Mouse (Mus musculus) megakaryocyte, embryonic 14.5 days (primary cell): ENCODE results near the gene Tubgcp3. TPM values are rescaled to one million over a fixed set of nuclear protein-coding genes. Genes with fewer than 3 reads are reported as not detected.
"Not testable (repeated sequence)": the region's sequence is repeated elsewhere in the genome, so short reads cannot be mapped to it uniquely, and the experiment has no call there.

Experiments
- H3K27me3 ChIP-seq: replicated peaks from 2 replicates; pipeline ENCODE3; 2012; ENCODE audit warnings: inconsistent platforms
- H3K36me3 ChIP-seq: replicated peaks from 2 replicates; pipeline ENCODE3; 2012; ENCODE audit warnings: low read length, inconsistent platforms, mixed read lengths
- H3K4me1 ChIP-seq: 2 replicates; pipeline ENCODE4 v1.6.1; 2012; ENCODE audit warnings: inconsistent platforms
- H3K4me3 ChIP-seq: replicated peaks from 2 replicates; pipeline ENCODE3; 2012; ENCODE audit warnings: moderate library complexity, mild to moderate bottlenecking, inconsistent platforms
- H3K9me3 ChIP-seq: 2 replicates; pipeline ENCODE4 v1.6.1; 2012; ENCODE audit warnings: inconsistent platforms
- FLI1 ChIP-seq: IDR thresholded peaks from 2 replicates; pipeline ENCODE4 v1.6.1; 2012; ENCODE audit warnings: low read length, inconsistent platforms, mixed read lengths
- GATA1 ChIP-seq: IDR thresholded peaks from 3 replicates; pipeline ENCODE4 v1.6.1; 2012; ENCODE audit warnings: mixed read lengths, low read length, inconsistent platforms, borderline replicate concordance
- polyA plus RNA-seq: library from polyadenylated mRNA; stranded (reverse); fragments of >175 nt; gene quantifications from 2 replicates; pipeline ENCODE4 v1.2.3, GENCODE M21; 2012; ENCODE audit warnings: low replicate concordance; ENCODE audit not compliant: insufficient read depth

Tubgcp3 gene
- polyA plus RNA-seq, 1 experiment: 9.9 TPM

- no peak for TF ChIP-seq GATA1
- TF ChIP-seq FLI1: no peak
- Histone ChIP-seq H3K4me3 (no peak overlapping the region), H3K4me1 (0 out of 2 replicates have a peak, but pooled peaks cover 4% of the 10 kb centered on the region), H3K27me3 (no peaks in the 10 kb centered on the region), H3K36me3 (peaks cover 92% of the 10 kb centered on the region), H3K9me3 (no peaks in the 10 kb centered on the region)
Observed at GRCm38 (mm10) chr8:12646536-12646935, 25.5 kb downstream of the Tubgcp3 start.

DNA sequence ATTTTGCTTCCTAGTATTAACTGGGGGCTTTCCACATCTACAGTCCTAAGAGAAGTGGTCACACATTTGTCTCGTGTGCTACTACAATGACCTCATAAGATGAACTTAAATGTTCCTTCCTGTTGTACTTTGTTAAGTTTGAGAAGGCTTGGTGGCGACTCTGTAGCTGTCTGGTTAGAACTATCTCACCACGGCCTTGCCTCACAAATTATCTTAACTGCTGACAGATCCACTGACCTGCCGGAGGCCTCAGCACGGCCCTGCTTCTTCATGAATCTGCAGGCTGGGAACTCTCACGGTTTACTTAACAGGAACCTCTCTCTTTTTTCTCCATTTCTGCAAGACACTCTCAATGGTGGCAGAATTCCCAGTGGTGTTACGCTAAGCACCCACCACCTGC lies 27.2 kb downstream of the Tubgcp3 start:
- Histone ChIP-seq H3K4me3 (no peak overlapping the region), H3K9me3 (no peaks in the 10 kb centered on the region), H3K36me3 (peaks cover 91% of the 10 kb centered on the region), H3K4me1 (0 out of 2 replicates have a peak, but pooled peaks cover 4% of the 10 kb centered on the region), H3K27me3 (no peaks in the 10 kb centered on the region)
- TF ChIP-seq FLI1: no peak
- TF ChIP-seq GATA1: no peak

GRCm38 (mm10) chr8:12644341-12644740 lies 27.7 kb downstream of the Tubgcp3 start:
- TF ChIP-seq GATA1 (no peak), FLI1 (no peak)
- H3K9me3 ChIP-seq: no peaks in the 10 kb centered on the region
- H3K36me3 ChIP-seq: peaks cover 91% of the 10 kb centered on the region
- H3K4me3 ChIP-seq: no peak overlapping the region
- H3K4me1 ChIP-seq: 0 out of 2 replicates have a peak, but pooled peaks cover 4% of the 10 kb centered on the region
- no peaks in the 10 kb centered on the region for H3K27me3 ChIP-seq

DNA sequence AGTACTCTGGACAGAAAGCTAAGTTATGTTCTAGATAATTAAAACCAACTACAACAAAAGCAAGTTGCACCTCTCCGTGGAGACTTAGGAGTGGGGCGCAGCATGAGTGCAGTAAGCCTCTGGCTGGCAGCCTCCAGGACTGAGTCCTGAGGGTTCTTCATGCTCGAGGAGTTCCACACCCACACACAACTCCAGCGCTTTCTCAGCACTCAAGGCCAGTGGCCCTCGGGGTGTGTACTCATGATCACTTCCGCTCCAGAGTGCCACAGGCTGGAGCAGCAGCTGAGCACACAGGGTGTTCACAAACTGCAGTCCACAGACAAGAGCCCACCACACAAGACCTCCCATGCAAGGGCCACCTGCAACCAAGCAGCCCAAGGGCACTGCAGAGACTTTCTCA lies 30.5 kb downstream of the Tubgcp3 start:
- 0 out of 2 replicates have a peak, but pooled peaks cover 4% of the 10 kb centered on the region for H3K4me1 ChIP-seq
- TF ChIP-seq FLI1 (no peak), GATA1 (no peak)
- H3K27me3 ChIP-seq: no peaks in the 10 kb centered on the region
- no peaks in the 10 kb centered on the region for H3K9me3 ChIP-seq
- peaks cover 91% of the 10 kb centered on the region for H3K36me3 ChIP-seq
- H3K4me3 ChIP-seq: no peak overlapping the region

- peaks cover 94% of the 10 kb centered on the region for H3K36me3 ChIP-seq
Observed at GRCm38 (mm10) chr8:12638446-12638845, 33.6 kb downstream of the Tubgcp3 start.

GRCm38 (mm10) chr8:12635366-12635765 lies 36.7 kb downstream of the Tubgcp3 start:
- TF ChIP-seq FLI1: no peak
- TF ChIP-seq GATA1: no peak
- H3K9me3 ChIP-seq: no peaks in the 10 kb centered on the region
- no peaks in the 10 kb centered on the region for H3K27me3 ChIP-seq
- H3K4me1 ChIP-seq: peaks cover 13% of the 10 kb centered on the region
- H3K4me3 ChIP-seq: no peak overlapping the region
- peaks cover 96% of the 10 kb centered on the region for H3K36me3 ChIP-seq

More at GRCm38 (mm10) chr8:12638446-12638845, 33.6 kb downstream of the Tubgcp3 start:
- peaks cover 6% of the 10 kb centered on the region for H3K4me1 ChIP-seq
- no peaks in the 10 kb centered on the region for H3K9me3 ChIP-seq
- no peak for TF ChIP-seq GATA1
- TF ChIP-seq FLI1: no peak
- H3K4me3 ChIP-seq: no peak overlapping the region
- H3K27me3 ChIP-seq: no peaks in the 10 kb centered on the region

- H3K36me3 ChIP-seq: peaks cover 96% of the 10 kb centered on the region
- peaks cover 14% of the 10 kb centered on the region for H3K9me3 ChIP-seq
- no peak for TF ChIP-seq GATA1
- TF ChIP-seq FLI1: no peak
Observed at GRCm38 (mm10) chr8:12629079-12629478, 43.0 kb downstream of the Tubgcp3 start.

GRCm38 (mm10) chr8:12625890-12626289 lies 46.2 kb downstream of the Tubgcp3 start:
- TF ChIP-seq FLI1 (no peak), GATA1 (no peak)
- no peak overlapping the region for H3K4me3 ChIP-seq
- H3K27me3 ChIP-seq: no peaks in the 10 kb centered on the region
- H3K36me3 ChIP-seq: peaks cover 100% of the 10 kb centered on the region
- H3K9me3 ChIP-seq: peaks cover 23% of the 10 kb centered on the region
- H3K4me1 ChIP-seq: peaks cover 19% of the 10 kb centered on the region

More at GRCm38 (mm10) chr8:12629079-12629478, 43.0 kb downstream of the Tubgcp3 start:
- no peak overlapping the region for H3K4me3 ChIP-seq
- H3K4me1 ChIP-seq: peaks cover 21% of the 10 kb centered on the region
- no peaks in the 10 kb centered on the region for H3K27me3 ChIP-seq

- Histone ChIP-seq H3K4me1 (no peaks in the 10 kb centered on the region), H3K4me3 (no peak overlapping the region), H3K27me3 (no peaks in the 10 kb centered on the region), H3K36me3 (peaks cover 88% of the 10 kb centered on the region), H3K9me3 (peaks cover 9% of the 10 kb centered on the region)
- TF ChIP-seq FLI1 (no peak), GATA1 (no peak)
Observed at GRCm38 (mm10) chr8:12621550-12622222, 50.4 kb downstream of the Tubgcp3 start.

DNA sequence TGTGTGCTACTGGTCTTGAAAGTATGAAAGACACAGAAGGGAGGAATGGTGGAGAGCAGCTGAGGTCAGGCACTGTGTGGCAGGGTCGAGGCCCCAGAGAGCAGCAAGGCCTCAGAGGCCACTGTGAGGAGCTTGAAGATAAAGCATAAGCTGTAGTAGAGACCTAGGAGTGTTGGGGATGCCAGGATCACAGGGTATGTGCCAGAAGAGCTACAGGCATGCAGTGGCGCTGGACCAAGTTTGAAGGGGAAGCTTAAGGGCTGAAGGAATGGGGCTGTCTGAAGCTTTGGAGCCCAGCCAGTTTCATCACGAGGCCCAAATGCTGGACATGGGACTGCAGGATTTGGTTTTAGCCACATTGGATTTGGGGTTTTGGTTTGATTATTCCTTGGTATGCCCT lies 54.7 kb downstream of the Tubgcp3 start:
- H3K4me1 ChIP-seq, H3K9me3 ChIP-seq, H3K27me3 ChIP-seq, H3K4me3 ChIP-seq: not testable (repeated sequence)
- peaks cover 81% of the 10 kb centered on the region for H3K36me3 ChIP-seq
